Mouse (Mus musculus) forebrain, embryonic 14.5 days (tissue): Measurements from ENCODE around the gene Rpl15. TPM values are rescaled to one million over a fixed set of nuclear protein-coding genes. Genes with fewer than 3 reads are reported as not detected.
A peak's percentile ranks its signal among the peaks of the same experiment; 100 is the strongest.
"Not testable (repeated sequence)": the region's sequence is repeated elsewhere in the genome, so short reads cannot be mapped to it uniquely, and the experiment has no call there.

Experiments used
- ATAC-seq: fragments of 200-750 bp; cut with Nextera tagmentation; 2 replicates; pipeline ENCODE4 v1.8.0; 2017; ENCODE audit warnings: mild to moderate bottlenecking, moderate library complexity
- DNase-seq: peaks from one replicate; pipeline ENCODE4 v3.0.0-alpha.2; 2015; ENCODE audit warnings: low spot score
- H3K27ac ChIP-seq: fragments of 300-500 bp; sonication (generic); 2 replicates; pipeline ENCODE4 v1.5.1; 2014; ENCODE audit warnings: low read depth, mild to moderate bottlenecking, control low read depth, low read length, moderate library complexity
- H3K27me3 ChIP-seq: fragments of 300-500 bp; sonication (generic); replicated peaks from 2 replicates; pipeline ENCODE4 v1.6.1; 2014; ENCODE audit warnings: low read length, control low read depth, mixed read lengths; ENCODE audit not compliant: control insufficient read depth, insufficient read depth
- H3K36me3 ChIP-seq: fragments of 300-500 bp; sonication (generic); 2 replicates; pipeline ENCODE4 v1.6.1; 2014; ENCODE audit warnings: low read length, control low read depth; ENCODE audit not compliant: control insufficient read depth, insufficient read depth
- H3K4me1 ChIP-seq: fragments of 300-500 bp; sonication (generic); 2 replicates; pipeline ENCODE4 v1.6.1; 2014; ENCODE audit warnings: antibody characterized with exemption, low read length, control low read depth; ENCODE audit not compliant: control insufficient read depth, insufficient read depth
- H3K4me2 ChIP-seq: fragments of 300-500 bp; sonication (generic); 2 replicates; pipeline ENCODE4 v1.6.1; 2014; ENCODE audit warnings: mild to moderate bottlenecking, control low read depth, low read length
- H3K4me3 ChIP-seq: fragments of 300-500 bp; sonication (generic); 2 replicates; pipeline ENCODE4 v1.5.1; 2014; ENCODE audit warnings: low read depth, low read length, control low read depth
- H3K9ac ChIP-seq: fragments of 300-500 bp; sonication (generic); 2 replicates; pipeline ENCODE4 v1.6.1; 2014; ENCODE audit warnings: mild to moderate bottlenecking, low read length, control low read depth, moderate library complexity
- H3K9me3 ChIP-seq: fragments of 300-500 bp; sonication (generic); replicated peaks from 2 replicates; pipeline ENCODE4 v1.6.1; 2016; ENCODE audit warnings: low read length, control low read depth, mixed read lengths; ENCODE audit not compliant: control insufficient read depth
- WGBS: fragments of 180-500 bp; shearing (Covaris S2); extraction: QIAGEN DNeasy Blood & Tissue Kit; methylation state at CpG from one replicate; pipeline ENCODE4 v1.1.7; 2014; 5-methylcytosine and 5-hydroxymethylcytosine counted together
- polyA plus RNA-seq: library from polyadenylated mRNA; unstranded; fragments of >200 nt; fragmentation: Nextera tagmentation; extraction: Ambion mirVana; gene quantifications from 2 replicates; pipeline ENCODE4 v1.2.1, GENCODE M21; 2014

Gene Rpl15
- polyA plus RNA-seq, 1 experiment from 2014 or later: 464 TPM

GRCm38 (mm10) chr14:18238131-18238749 lies 33.0 kb downstream of the Rpl15 start:
- H3K27ac ChIP-seq: peak overlapping the region; percentile 78
- peak overlapping the region; percentile 81 for H3K4me3 ChIP-seq
- ATAC-seq (peak; percentile 95), DNase-seq (peak; percentile 97)
- peak overlapping the region; percentile 65 for H3K9ac ChIP-seq
- H3K4me1 ChIP-seq: no peaks in the 10 kb centered on the region
- no peaks in the 10 kb centered on the region for H3K9me3 ChIP-seq
- H3K4me2 ChIP-seq: peak overlapping the region; percentile 78
- H3K36me3 ChIP-seq: no peaks in the 10 kb centered on the region
- WGBS: under 1% methylated on average over 63 of the region's 71 CpGs
- no peaks in the 10 kb centered on the region for H3K27me3 ChIP-seq

DNA sequence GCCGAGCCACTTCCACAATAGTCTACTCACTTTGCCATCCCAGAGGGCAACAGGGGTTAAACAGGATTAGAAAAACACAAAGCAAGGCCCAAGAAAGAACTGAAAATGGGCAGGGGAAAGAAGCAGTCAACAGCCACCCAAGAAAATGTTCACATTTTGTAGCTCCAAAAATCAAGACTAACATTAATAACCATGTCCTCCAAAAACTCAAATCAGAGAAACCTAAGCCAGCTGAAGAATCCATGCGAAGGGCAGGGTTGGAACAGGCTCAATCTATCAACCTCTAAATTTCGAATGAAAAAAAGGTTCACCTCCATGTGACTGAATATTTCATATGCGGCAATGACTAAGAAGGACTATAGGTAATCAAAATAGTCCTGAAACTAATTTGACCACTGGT lies 33.8 kb downstream of the Rpl15 start:
- Histone ChIP-seq H3K27me3 (no peaks in the 10 kb centered on the region), H3K4me3 (no peak overlapping the region), H3K9ac (no peak overlapping the region), H3K4me2 (peak overlapping the region; percentile 78; the same call in 1 of the 2 replicates), H3K36me3 (no peaks in the 10 kb centered on the region), H3K27ac (no peak overlapping the region), H3K9me3 (no peaks in the 10 kb centered on the region), H3K4me1 (no peaks in the 10 kb centered on the region)
- DNase-seq (no peak), ATAC-seq (no peak)
- WGBS: 54% methylated on average over 4 of the region's 4 CpGs

DNA sequence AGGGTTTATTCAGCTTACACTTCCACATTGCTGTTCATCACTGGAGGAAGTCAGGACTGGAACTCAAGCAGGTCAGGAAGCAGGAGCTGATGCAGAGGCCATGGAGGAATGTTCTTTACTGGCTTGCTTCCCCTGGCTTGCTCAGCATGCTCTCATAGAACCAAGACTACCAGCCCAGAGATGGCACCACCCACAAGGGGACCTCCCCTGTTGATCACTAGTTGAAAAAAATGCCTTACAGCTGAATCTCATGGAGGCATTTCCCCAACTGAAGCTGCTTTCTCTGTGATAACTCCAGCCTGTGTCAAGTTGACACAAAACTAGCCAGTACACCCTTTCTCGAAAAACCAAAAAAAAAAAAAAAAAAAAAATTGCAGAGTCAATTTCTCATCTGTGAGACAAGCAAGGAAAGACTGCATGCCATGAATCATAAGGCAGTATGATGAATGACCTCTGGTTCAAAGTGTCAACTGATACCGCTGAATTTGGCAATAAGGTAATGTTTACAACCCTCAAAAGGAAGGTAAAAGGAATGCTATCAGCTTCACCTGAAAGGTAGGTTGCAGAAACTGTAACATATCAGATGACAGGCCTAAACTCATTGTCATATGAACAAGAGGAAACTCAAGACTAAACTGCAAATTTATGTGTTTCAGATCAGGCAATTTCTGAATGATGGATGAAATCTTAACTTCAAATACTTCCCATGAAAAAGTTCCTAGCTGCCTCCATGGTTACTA lies 34.5 kb downstream of the Rpl15 start:
- H3K4me2 ChIP-seq, H3K36me3 ChIP-seq, H3K27ac ChIP-seq, DNase-seq, ATAC-seq, H3K9me3 ChIP-seq, H3K4me3 ChIP-seq, H3K27me3 ChIP-seq, H3K4me1 ChIP-seq, H3K9ac ChIP-seq: not testable (repeated sequence)
- WGBS: 95% methylated on average over 2 of the region's 2 CpGs

DNA sequence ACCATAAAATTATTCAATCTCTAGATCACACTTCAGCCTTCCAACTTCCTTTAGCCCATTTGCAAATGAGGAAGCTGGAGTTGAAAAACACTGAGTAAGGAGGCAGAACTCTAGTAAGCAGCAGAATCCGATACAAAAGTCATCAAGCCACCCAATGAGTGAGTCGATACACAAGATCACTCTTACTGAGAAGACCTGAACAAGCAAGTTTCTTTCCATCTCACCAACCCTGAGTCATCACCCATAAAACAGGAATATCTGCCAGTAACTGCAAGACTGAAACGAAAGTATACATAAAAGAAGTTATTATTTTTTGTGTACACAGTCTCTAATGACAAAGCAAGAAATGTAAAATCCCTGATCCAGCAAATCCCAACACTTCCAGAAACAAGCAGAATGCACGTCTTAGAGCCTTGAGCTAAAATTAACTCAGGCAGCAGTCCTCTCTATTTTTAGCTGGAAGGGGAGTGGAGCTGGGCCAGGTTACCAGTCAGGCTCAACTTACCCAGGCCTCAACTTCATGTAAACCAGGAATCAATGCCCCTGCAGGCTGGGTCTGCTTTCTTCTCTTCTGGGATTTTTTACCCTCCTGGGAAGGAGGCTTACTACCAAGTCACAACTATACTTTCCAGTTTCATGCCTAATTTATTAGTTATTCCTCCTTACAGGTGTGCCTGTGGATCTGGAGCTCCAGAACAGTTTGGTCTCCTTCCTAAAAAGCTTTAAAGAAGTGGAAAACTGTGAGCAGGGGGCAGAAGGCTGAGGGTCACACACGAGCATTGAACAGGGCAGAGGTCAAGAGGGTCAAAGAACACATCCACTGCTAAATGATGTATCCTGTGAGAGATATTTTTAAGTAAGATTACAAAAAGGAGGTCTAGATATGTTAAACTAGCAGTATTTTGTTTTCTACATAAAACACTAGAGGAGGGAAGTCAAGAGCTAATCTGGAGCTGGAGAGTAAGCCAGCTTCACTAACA lies 36.9 kb downstream of the Rpl15 start:
- H3K4me3 ChIP-seq: no peak overlapping the region
- H3K9ac ChIP-seq: no peak overlapping the region
- ATAC-seq (no peak), DNase-seq (no peak)
- 64% methylated on average over 5 of the region's 5 CpGs for whole genome bisulfite sequencing
- no peaks in the 10 kb centered on the region for H3K36me3 ChIP-seq
- H3K27ac ChIP-seq: no peak overlapping the region
- H3K27me3 ChIP-seq: no peaks in the 10 kb centered on the region
- no peaks in the 10 kb centered on the region for H3K9me3 ChIP-seq
- no peaks in the 10 kb centered on the region for H3K4me1 ChIP-seq
- H3K4me2 ChIP-seq: no peak overlapping the region

DNA sequence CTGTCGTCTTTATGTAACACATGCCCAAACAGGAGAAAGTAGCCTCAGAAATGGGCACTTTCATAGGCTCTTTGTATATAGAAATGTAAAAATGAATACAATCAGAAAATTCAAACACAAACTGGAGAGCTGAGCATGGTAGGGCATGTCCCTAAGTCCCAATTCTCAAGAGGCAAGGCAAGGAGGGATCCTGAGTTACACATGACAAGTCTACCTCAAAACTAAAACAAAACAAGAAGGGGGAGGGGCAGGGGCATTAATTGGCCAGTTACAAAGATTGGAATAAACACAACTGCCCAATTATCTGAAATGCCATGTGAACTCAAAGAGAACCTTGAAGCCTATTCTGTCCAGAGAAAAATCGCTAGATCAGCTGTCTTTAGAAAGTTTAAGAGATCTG lies 38.1 kb downstream of the Rpl15 start:
- ATAC-seq (no peak), DNase-seq (no peak)
- WGBS: 62% methylated on average over 2 of the region's 2 CpGs

GRCm38 (mm10) chr14:18231866-18232265 lies 39.3 kb downstream of the Rpl15 start:
- not testable (repeated sequence) for H3K4me3 ChIP-seq, H3K9ac ChIP-seq, DNase-seq, H3K36me3 ChIP-seq, H3K4me2 ChIP-seq, H3K9me3 ChIP-seq, H3K27me3 ChIP-seq, H3K4me1 ChIP-seq, ATAC-seq, H3K27ac ChIP-seq
- WGBS: 94% methylated on average over 8 of the region's 8 CpGs

More for the DNA sequence above, 38.1 kb downstream of the Rpl15 start:
- Histone ChIP-seq H3K27me3 (no peaks in the 10 kb centered on the region), H3K27ac (no peak overlapping the region), H3K4me2 (no peak overlapping the region), H3K9ac (no peak overlapping the region), H3K9me3 (no peaks in the 10 kb centered on the region), H3K4me1 (no peaks in the 10 kb centered on the region), H3K36me3 (no peaks in the 10 kb centered on the region), H3K4me3 (no peak overlapping the region)

GRCm38 (mm10) chr14:18229751-18230150 lies 41.4 kb downstream of the Rpl15 start:
- H3K36me3 ChIP-seq, H3K4me2 ChIP-seq, H3K27me3 ChIP-seq, H3K4me1 ChIP-seq, ATAC-seq, H3K4me3 ChIP-seq, H3K27ac ChIP-seq, H3K9me3 ChIP-seq, DNase-seq, H3K9ac ChIP-seq: not testable (repeated sequence)
- WGBS: 94% methylated on average over 10 of the region's 10 CpGs

DNA sequence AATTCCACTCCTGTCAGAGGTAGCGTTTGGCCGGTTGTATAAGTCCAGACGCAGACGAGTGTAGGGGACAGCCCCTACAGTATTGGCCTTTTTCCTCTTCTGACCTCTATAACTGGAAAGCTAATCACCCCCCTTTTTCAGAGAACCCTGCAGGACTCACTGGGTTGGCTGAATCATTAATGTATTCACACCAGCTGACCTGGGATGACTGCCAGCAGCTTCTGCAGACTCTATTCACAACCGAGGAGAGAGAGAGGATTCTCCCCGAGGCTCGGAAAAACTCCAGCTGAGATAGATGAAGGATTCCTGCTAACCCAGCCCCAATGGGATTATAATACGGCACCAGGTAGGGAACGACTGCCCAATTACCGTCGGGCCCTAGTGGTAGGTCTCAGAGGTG lies 45.0 kb downstream of the Rpl15 start:
- DNase-seq (peak; percentile 39), ATAC-seq (0 out of 2 replicates have a peak, but pooled peaks have one; percentile 34)
- not testable (repeated sequence) for H3K9me3 ChIP-seq, H3K36me3 ChIP-seq, H3K27ac ChIP-seq, H3K4me1 ChIP-seq, H3K27me3 ChIP-seq, H3K4me3 ChIP-seq, H3K9ac ChIP-seq, H3K4me2 ChIP-seq
- 40% methylated on average over 11 of the region's 11 CpGs for WGBS
